Mouse (Mus musculus) embryonic fibroblast, embryonic 13.5 days (primary cell): ENCODE data around the gene Gm17542.

Experiments
- CTCF ChIP-seq: IDR thresholded peaks from 2 replicates; pipeline ENCODE4 v1.5.1; 2011; ENCODE audit warnings: mild to moderate bottlenecking, control low read depth, low read length, moderate library complexity, borderline replicate concordance; ENCODE audit not compliant: insufficient read depth
- POLR2A ChIP-seq: IDR thresholded peaks from 2 replicates; pipeline ENCODE4 v1.6.1; 2011; ENCODE audit warnings: low read depth, mild to moderate bottlenecking, control low read depth, low read length, moderate library complexity

DNA sequence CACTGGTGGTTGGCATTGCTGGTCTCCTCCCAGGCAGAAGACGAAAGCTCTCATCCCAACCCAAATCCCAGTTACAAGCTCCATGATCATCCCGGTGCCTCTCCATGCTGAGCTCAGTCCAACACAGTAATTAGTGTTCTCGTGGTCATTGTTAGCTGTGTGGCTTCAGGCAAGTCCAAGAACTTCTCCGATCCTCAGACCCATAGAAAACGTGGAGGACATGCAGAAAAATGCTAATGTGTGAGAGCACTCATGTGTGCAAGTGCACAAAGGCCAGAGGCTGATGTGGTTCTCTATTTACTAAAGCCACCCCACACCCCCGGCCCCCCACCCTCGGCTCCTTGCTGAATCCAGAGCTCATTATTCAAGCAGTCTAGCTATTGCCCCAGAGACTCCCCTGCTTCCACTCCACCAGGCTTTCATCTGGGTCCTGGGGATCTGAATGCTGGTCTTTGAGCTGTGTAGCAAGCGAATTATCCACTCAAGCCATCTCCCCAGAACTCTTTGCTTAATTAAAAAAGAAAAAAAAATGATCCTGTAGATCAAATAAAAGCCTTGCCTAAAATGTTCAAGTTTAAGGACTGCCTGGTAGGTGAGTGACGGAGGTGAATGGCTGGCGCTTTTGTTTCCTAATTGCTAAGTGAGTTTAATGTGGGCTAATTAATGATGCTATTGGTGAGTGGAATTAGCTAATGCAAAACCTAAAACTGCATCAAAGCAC lies 45.3 kb downstream of the Gm17542 start:
- TF ChIP-seq CTCF (no peak), POLR2A (no peak)
